Mouse (Mus musculus) midbrain, embryonic 13.5 days (tissue): ENCODE results near the gene Usp2. TPM values are rescaled to one million over a fixed set of nuclear protein-coding genes. Genes with fewer than 3 reads are reported as not detected.
A peak's percentile ranks its signal among the peaks of the same experiment; 100 is the strongest.

Source experiments
- ATAC-seq: fragments of 200-750 bp; cut with Nextera tagmentation; 2 replicates; pipeline ENCODE4 v1.8.0; 2017; ENCODE audit warnings: mild to moderate bottlenecking, moderate TSS enrichment, moderate library complexity
- H3K27ac ChIP-seq: fragments of 300-500 bp; sonication (generic); 2 replicates; pipeline ENCODE4 v1.5.1; 2015; ENCODE audit warnings: inconsistent platforms, mild to moderate bottlenecking, moderate library complexity
- H3K27me3 ChIP-seq: fragments of 300-500 bp; sonication (generic); 2 replicates; pipeline ENCODE4 v1.6.1; 2015; ENCODE audit warnings: mild to moderate bottlenecking, inconsistent platforms
- H3K36me3 ChIP-seq: fragments of 300-500 bp; sonication (generic); 2 replicates; pipeline ENCODE4 v1.6.1; 2015; ENCODE audit warnings: mild to moderate bottlenecking, inconsistent platforms
- H3K4me1 ChIP-seq: fragments of 300-500 bp; sonication (generic); replicated peaks from 2 replicates; pipeline ENCODE4 v1.6.1; 2015; ENCODE audit warnings: inconsistent platforms
- H3K4me2 ChIP-seq: fragments of 300-500 bp; sonication (generic); replicated peaks from 2 replicates; pipeline ENCODE4 v1.6.1; 2015; ENCODE audit warnings: moderate library complexity, mild to moderate bottlenecking, inconsistent platforms
- H3K4me3 ChIP-seq: fragments of 300-500 bp; sonication (generic); replicated peaks from 2 replicates; pipeline ENCODE4 v1.5.1; 2015; ENCODE audit warnings: mild to moderate bottlenecking, inconsistent platforms
- H3K9ac ChIP-seq: fragments of 300-500 bp; sonication (generic); replicated peaks from 2 replicates; pipeline ENCODE4 v1.6.1; 2015; ENCODE audit warnings: mild to moderate bottlenecking, inconsistent platforms
- H3K9me3 ChIP-seq: fragments of 300-500 bp; sonication (generic); 2 replicates; pipeline ENCODE4 v1.6.1; 2016; ENCODE audit warnings: mild to moderate bottlenecking, inconsistent platforms
- WGBS: fragments of 180-500 bp; shearing (Covaris S2); methylation state at CpG from one replicate; pipeline ENCODE4 v1.1.7; 2015; 5-methylcytosine and 5-hydroxymethylcytosine counted together
- polyA plus RNA-seq: library from polyadenylated mRNA; unstranded; fragments of >200 nt; fragmentation: Nextera tagmentation; extraction: Ambion mirVana; gene quantifications from 2 replicates; pipeline ENCODE4 v1.2.1, GENCODE M21; 2015

The Usp2 gene
- polyA plus RNA-seq, 1 experiment from 2014 or later = 8.3 TPM

- H3K27ac ChIP-seq = no peak overlapping the region
- H3K9me3 ChIP-seq = no peaks in the 10 kb centered on the region
- no peak overlapping the region for H3K4me3 ChIP-seq
- H3K9ac ChIP-seq = no peak overlapping the region
- no peaks in the 10 kb centered on the region for H3K36me3 ChIP-seq
- 83% methylated on average over 15 of the region's 15 CpGs for WGBS
- peaks cover 28% of the 10 kb centered on the region for H3K27me3 ChIP-seq
- ATAC-seq = no peak
- no peak overlapping the region for H3K4me2 ChIP-seq
- peaks cover 6% of the 10 kb centered on the region for H3K4me1 ChIP-seq
These were observed 18.1 kb upstream of the Usp2 start for GRCm38 (mm10) chr9:44048541-44049380.

- Histone ChIP-seq H3K27me3 (peaks cover 20% of the 10 kb centered on the region), H3K36me3 (no peaks in the 10 kb centered on the region), H3K9me3 (no peaks in the 10 kb centered on the region), H3K4me3 (no peak overlapping the region), H3K9ac (no peak overlapping the region), H3K4me1 (no peaks in the 10 kb centered on the region), H3K27ac (no peak overlapping the region), H3K4me2 (no peak overlapping the region)
- ATAC-seq = no peak
- WGBS = 94% methylated on average over 8 of the region's 8 CpGs
These were observed 17.2 kb upstream of the Usp2 start for GRCm38 (mm10) chr9:44049381-44050165.

GRCm38 (mm10) chr9:44052855-44053254 lies 14.0 kb upstream of the Usp2 start:
- Histone ChIP-seq H3K27me3 (no peaks in the 10 kb centered on the region), H3K4me3 (no peak overlapping the region), H3K9me3 (no peaks in the 10 kb centered on the region), H3K9ac (no peak overlapping the region), H3K4me1 (no peaks in the 10 kb centered on the region), H3K36me3 (no peaks in the 10 kb centered on the region), H3K27ac (no peak overlapping the region), H3K4me2 (no peak overlapping the region)
- 68% methylated on average over 3 of the region's 3 CpGs for WGBS
- no peak for ATAC-seq

GRCm38 (mm10) chr9:44053936-44054335 lies 12.9 kb upstream of the Usp2 start:
- no peaks in the 10 kb centered on the region for H3K36me3 ChIP-seq
- no peak overlapping the region for H3K4me2 ChIP-seq
- H3K4me1 ChIP-seq = no peaks in the 10 kb centered on the region
- H3K4me3 ChIP-seq = no peak overlapping the region
- no peak overlapping the region for H3K27ac ChIP-seq
- ATAC-seq = no peak
- WGBS = 79% methylated on average over 1 of the region's 1 CpGs
- no peak overlapping the region for H3K9ac ChIP-seq
- H3K27me3 ChIP-seq = no peaks in the 10 kb centered on the region
- H3K9me3 ChIP-seq = no peaks in the 10 kb centered on the region

- Histone ChIP-seq H3K4me2 (no peak overlapping the region), H3K27ac (no peak overlapping the region), H3K4me1 (no peaks in the 10 kb centered on the region), H3K9me3 (no peaks in the 10 kb centered on the region), H3K27me3 (no peaks in the 10 kb centered on the region), H3K9ac (no peak overlapping the region), H3K4me3 (no peak overlapping the region), H3K36me3 (no peaks in the 10 kb centered on the region)
- no peak for ATAC-seq
- 92% methylated on average over 6 of the region's 6 CpGs for WGBS
These were observed 8.2 kb upstream of the Usp2 start for GRCm38 (mm10) chr9:44058606-44059005.

- Histone ChIP-seq H3K9me3 (no peaks in the 10 kb centered on the region), H3K4me3 (no peak overlapping the region), H3K27ac (no peak overlapping the region), H3K4me2 (no peak overlapping the region), H3K9ac (no peak overlapping the region), H3K36me3 (no peaks in the 10 kb centered on the region), H3K4me1 (peaks cover 8% of the 10 kb centered on the region; the same call in 1 of the 2 replicates), H3K27me3 (peaks cover 5% of the 10 kb centered on the region)
- ATAC-seq = no peak
- 39% methylated on average over 1 of the region's 1 CpGs for WGBS
These were observed 1.6 kb upstream of the Usp2 start for GRCm38 (mm10) chr9:44065177-44065576.

GRCm38 (mm10) chr9:44067241-44067959 lies 579 bp downstream of the Usp2 start:
- no peak overlapping the region for H3K27ac ChIP-seq
- H3K9ac ChIP-seq = peak overlapping the region; percentile 61; the same call in 1 of the 2 replicates
- H3K4me3 ChIP-seq = peak overlapping the region; percentile 45
- WGBS = 9% methylated on average over 15 of the region's 15 CpGs
- ATAC-seq = no peak; the same call in none of the 2 replicates
- peaks cover 25% of the 10 kb centered on the region for H3K4me1 ChIP-seq
- H3K36me3 ChIP-seq = no peaks in the 10 kb centered on the region
- H3K4me2 ChIP-seq = peak overlapping the region; percentile 72
- no peaks in the 10 kb centered on the region for H3K9me3 ChIP-seq
- H3K27me3 ChIP-seq = peaks cover 12% of the 10 kb centered on the region

GRCm38 (mm10) chr9:44067960-44068330 lies 1.1 kb downstream of the Usp2 start:
- Histone ChIP-seq H3K4me2 (no peak overlapping the region), H3K27me3 (peaks cover 12% of the 10 kb centered on the region), H3K4me1 (peaks cover 31% of the 10 kb centered on the region), H3K27ac (no peak overlapping the region), H3K36me3 (no peaks in the 10 kb centered on the region), H3K9ac (no peak overlapping the region), H3K4me3 (no peak overlapping the region), H3K9me3 (no peaks in the 10 kb centered on the region)
- no peak for ATAC-seq
- 91% methylated on average over 6 of the region's 6 CpGs for WGBS

- no peak overlapping the region for H3K4me2 ChIP-seq
- 22% methylated on average over 7 of the region's 7 CpGs for WGBS
- no peak overlapping the region for H3K9ac ChIP-seq
These were observed 2.4 kb downstream of the Usp2 start for GRCm38 (mm10) chr9:44069252-44069651.

GRCm38 (mm10) chr9:44070113-44070843 lies 3.5 kb downstream of the Usp2 start:
- no peak overlapping the region for H3K27ac ChIP-seq
- no peak overlapping the region for H3K4me2 ChIP-seq
- H3K9me3 ChIP-seq = no peaks in the 10 kb centered on the region
- no peak overlapping the region for H3K4me3 ChIP-seq
- peaks cover 38% of the 10 kb centered on the region for H3K4me1 ChIP-seq
- peaks cover 12% of the 10 kb centered on the region for H3K27me3 ChIP-seq
- ATAC-seq = no peak
- no peaks in the 10 kb centered on the region for H3K36me3 ChIP-seq
- WGBS = 82% methylated on average over 14 of the region's 14 CpGs
- H3K9ac ChIP-seq = no peak overlapping the region

More at GRCm38 (mm10) chr9:44069252-44069651, 2.4 kb downstream of the Usp2 start:
- Histone ChIP-seq H3K4me1 (peaks cover 38% of the 10 kb centered on the region), H3K36me3 (no peaks in the 10 kb centered on the region), H3K27ac (no peak overlapping the region), H3K9me3 (no peaks in the 10 kb centered on the region), H3K4me3 (no peak overlapping the region), H3K27me3 (peaks cover 12% of the 10 kb centered on the region)
- ATAC-seq = no peak

- H3K4me1 ChIP-seq = peaks cover 38% of the 10 kb centered on the region
- H3K27me3 ChIP-seq = peaks cover 12% of the 10 kb centered on the region
- H3K27ac ChIP-seq = no peak overlapping the region
- ATAC-seq = no peak
- H3K4me2 ChIP-seq = no peak overlapping the region
- WGBS = 51% methylated on average over 8 of the region's 8 CpGs
- H3K9me3 ChIP-seq = no peaks in the 10 kb centered on the region
- no peaks in the 10 kb centered on the region for H3K36me3 ChIP-seq
- no peak overlapping the region for H3K9ac ChIP-seq
- H3K4me3 ChIP-seq = no peak overlapping the region
These were observed 4.0 kb downstream of the Usp2 start for GRCm38 (mm10) chr9:44070844-44071231.
